Mouse (Mus musculus): Measurements from ENCODE around the gene Hpse2.

DNA sequence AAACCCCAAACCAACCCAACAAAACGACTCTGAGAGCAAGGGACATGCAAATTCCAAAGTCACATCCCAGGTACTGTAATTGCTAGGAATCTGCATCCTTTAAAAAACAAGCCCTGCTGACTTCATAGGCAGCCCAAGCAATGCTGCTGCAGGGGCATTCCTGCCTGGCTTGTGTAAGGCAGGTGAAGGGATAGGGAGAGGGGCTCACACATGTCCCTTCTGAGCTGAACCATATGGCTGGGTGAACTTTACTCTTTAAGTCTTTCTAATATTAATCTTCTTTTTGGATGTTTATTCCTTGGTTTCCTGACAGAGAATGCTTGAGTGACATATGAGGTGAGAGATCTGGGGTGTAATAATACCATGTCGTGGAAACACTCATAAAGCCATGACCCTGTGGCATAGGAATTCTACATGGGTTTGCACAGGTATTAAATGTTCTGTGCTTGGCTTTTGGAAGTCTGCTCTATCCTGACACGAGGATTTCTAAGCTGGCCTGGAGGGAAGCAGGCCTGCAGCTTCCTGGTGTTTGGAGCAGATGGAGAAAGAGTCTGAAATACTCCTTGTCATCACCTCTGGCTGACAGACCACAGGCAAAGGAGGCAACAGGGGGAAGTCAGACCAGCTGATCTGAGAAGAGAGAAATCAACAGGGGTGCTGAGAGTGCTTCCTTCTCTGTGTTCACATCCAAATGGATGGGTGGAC, 519.0 kb downstream of the Hpse2 start:
- no peak for TF ChIP-seq CTCF (IDR thresholded peaks at IDR 0.05; ENCODE audit: low read depth)
- TF ChIP-seq EP300 (IDR thresholded peaks at IDR 0.05; ENCODE audit: low read depth), result no peak

Data from liver, embryonic 14.5 days (tissue).